Mouse (Mus musculus): Measurements from ENCODE around the gene Yy1. TPM values are rescaled to one million over a fixed set of nuclear protein-coding genes. Genes with fewer than 3 reads are reported as not detected.
A peak's percentile ranks its signal among the peaks of the same experiment; 100 is the strongest.

Gene Yy1
- total RNA-seq, 2 experiments from 2014 or later, result 28.3 to 38.9 TPM

GRCm38 (mm10) chr12:108766316-108766715, 26.5 kb upstream of the Yy1 start:
- no peak for DNase-seq (ENCODE audit: low spot score)
- intact Hi-C loops (cut with DNase I), result loop anchor here (1.0 kb wide), 1 partner anchor 25 kb away; no protein-coding TSS in a partner anchor

DNA sequence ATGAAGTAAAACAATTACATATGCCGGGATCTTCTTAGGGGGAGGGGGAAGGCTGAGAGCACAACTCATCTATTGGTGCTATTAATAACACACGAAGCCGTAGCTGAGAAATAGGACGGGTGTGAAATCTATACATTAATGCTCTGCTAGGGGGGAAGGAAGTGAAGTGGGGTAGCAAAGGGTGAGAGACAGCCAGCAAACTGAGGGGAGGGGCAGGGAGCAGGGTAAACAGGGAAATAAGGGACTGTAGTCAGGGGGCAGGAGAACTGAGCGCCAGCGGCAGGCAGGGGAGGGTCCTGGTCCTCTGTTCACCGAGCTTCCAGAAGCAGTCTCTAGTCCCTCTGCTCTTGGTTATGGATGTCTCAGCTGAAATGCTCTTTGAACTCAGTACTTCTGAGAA, 25.9 kb upstream of the Yy1 start:
- no peak for DNase-seq (ENCODE audit: low spot score)
- intact Hi-C loops (cut with DNase I), result loop anchor here (1.0 kb wide), 1 partner anchor 24 kb away; no protein-coding TSS in a partner anchor

- DNase-seq (ENCODE audit: low spot score), result no peak
- intact Hi-C loops (cut with DNase I), result no loop called here
Observed at GRCm38 (mm10) chr12:108768196-108768854, 24.4 kb upstream of the Yy1 start.

GRCm38 (mm10) chr12:108780108-108780877, 12.5 kb upstream of the Yy1 start:
- intact Hi-C loops (cut with DNase I), result no loop called here
- no peak for DNase-seq (ENCODE audit: low spot score)

- intact Hi-C loops (cut with DNase I), result no loop called here
Observed at GRCm38 (mm10) chr12:108785161-108785560, 7.6 kb upstream of the Yy1 start.

GRCm38 (mm10) chr12:108787329-108787728, 5.4 kb upstream of the Yy1 start:
- intact Hi-C loops (cut with DNase I), result no loop called here
- DNase-seq (ENCODE audit: low spot score), result no peak

More at GRCm38 (mm10) chr12:108785161-108785560, 7.6 kb upstream of the Yy1 start:
- DNase-seq (ENCODE audit: low spot score), result no peak

DNA sequence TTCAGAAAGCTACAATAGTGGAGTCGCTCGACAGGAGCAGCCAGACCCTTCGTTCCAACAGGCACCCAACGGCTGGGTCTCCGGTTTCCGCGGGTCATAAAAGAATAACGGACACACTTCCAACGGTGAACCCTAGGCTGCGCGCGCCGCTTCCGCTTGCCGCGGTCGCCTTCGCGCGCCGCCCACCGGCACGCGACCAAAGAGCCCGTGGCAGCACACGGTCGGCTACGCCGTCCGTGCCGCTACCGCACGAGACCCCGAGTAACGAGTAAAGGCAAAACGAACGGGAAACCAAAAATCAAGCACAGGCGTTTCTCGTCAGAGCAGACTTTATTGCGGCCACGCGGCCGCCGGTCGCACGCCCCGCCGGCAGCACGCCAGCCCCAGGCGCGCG, 624 bp upstream of the Yy1 start:
- intact Hi-C loops (cut with DNase I), result no loop called here
- DNase-seq (ENCODE audit: low spot score), result peak; percentile 64

GRCm38 (mm10) chr12:108793453-108793941, 724 bp downstream of the Yy1 start:
- no peak for DNase-seq (ENCODE audit: low spot score)
- intact Hi-C loops (cut with DNase I), result no loop called here

DNA sequence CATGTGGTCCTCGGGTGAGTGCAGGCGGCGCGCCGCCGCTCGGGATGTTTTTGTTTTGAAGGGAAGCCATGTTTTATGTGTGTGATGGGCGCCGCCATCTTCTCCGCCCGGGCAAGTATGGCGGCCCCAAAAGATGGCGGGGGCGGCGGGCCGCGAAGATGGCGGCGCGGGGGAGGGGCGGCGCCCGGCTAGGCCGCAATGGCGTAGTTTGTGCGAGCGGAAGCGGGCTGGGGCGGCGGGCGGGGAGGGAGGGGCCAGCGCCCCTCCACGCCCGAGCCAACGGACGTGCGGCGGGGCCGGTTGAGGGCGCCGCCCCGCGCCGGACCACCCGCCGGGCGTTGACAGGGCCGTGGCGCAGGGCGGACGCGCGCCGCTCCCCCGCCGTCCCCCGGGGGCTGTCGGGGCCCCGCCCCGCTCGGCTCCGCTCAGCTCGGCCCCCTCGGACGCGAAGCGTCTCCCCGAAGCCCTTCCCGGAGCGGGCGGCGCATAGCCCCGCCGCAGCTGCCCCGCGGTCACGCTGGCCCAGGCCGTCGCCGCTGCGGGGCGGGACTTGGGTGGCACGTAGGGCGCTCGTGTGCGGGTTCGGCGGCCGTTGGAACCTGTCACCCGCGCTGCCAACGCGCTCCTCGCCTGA, 1.4 kb downstream of the Yy1 start:
- intact Hi-C loops (cut with DNase I), result no loop called here

DNA sequence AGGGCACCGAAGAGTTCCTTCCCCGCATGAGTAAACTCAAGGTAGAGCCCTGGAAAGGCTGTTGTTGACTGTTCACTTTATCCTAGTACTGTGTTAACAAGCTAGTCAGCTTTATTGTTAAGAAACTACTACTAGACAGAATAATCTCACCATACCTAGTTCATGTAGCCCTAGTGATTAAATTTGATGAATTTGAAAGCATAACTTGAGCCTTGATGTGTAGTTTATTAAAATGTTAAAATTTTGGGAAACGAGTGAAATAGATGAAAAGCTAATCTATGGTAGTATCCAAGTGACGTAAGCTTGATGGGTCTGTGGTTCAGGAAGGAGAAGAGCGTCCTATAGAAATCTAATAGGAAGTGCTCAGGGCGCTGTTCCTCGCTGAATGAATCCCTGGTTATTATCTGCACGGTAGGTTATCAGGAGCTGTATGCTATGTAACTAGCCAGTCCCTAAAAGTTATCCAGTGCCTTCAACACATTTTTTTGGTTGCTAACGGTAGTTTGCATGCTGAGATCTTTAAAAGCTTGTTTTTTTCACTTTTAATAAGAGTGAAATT, 2.3 kb downstream of the Yy1 start:
- intact Hi-C loops (cut with DNase I), result no loop called here
- DNase-seq (ENCODE audit: low spot score), result no peak

More for the DNA sequence above, 1.4 kb downstream of the Yy1 start:
- peak; percentile 67 for DNase-seq (ENCODE audit: low spot score)

GRCm38 (mm10) chr12:108801613-108802012, 8.8 kb downstream of the Yy1 start:
- DNase-seq (ENCODE audit: low spot score), result no peak
- intact Hi-C loops (cut with DNase I), result loop anchor here (10.0 kb wide), 1 partner anchor 627 kb away; the partner anchor contains the start of genes Ccnk and Setd3

DNA sequence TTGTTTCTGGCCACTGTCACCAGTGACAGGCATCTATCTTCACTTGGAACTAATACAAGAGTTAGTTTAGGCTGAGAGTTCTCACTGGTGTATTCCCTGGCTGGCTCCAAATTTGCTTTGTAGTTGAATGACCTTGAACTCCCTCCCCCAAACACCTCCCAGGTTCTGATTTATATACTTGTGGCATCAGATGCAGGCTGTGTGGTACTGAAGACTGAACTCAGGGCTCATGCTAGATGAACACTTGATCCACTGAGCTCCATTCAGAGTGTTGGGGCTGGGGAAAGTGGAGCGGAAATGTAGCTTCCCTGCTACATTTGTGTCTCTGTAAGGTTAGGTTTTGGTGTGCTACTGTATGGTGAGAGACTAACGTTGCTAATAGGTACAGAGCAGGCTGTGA, 11.6 kb downstream of the Yy1 start:
- intact Hi-C loops (cut with DNase I), result loop anchor here (10.0 kb wide), 1 partner anchor 630 kb away; the partner anchor contains the start of genes Ccnk and Setd3
- DNase-seq (ENCODE audit: low spot score), result no peak

DNA sequence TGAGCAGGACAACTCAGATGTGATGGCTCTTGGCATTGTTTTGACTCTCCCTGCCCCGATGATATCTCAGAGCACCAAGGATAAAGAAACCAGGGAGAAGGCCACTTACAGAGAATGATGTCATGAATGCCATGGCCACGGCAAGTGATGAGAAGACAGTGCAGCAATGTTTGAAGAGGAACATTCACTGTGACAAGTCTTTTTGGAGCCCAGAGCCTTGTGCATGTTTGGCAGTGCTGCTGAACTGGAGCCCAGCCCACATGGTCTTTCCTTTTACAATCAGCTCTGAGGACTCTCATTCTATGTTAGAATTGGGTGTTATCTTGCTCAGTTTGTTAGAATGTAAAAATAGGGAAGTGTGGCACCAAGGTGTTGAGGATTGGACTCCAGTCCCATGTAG, 15.7 kb downstream of the Yy1 start:
- DNase-seq (ENCODE audit: low spot score), result no peak
- intact Hi-C loops (cut with DNase I), result loop anchor here (10.0 kb wide), 1 partner anchor 634 kb away; the partner anchor contains the start of genes Ccnk and Setd3

- no peak for DNase-seq (ENCODE audit: low spot score)
- intact Hi-C loops (cut with DNase I), result loop anchor here (5.0 to 10.0 kb wide), 3 partner anchors 83 to 635 kb away; partner anchors contain the start of genes Ccnk, Setd3, Wars and Wdr25
Observed at GRCm38 (mm10) chr12:108809771-108810170, 17.0 kb downstream of the Yy1 start.

GRCm38 (mm10) chr12:108810309-108810708, 17.5 kb downstream of the Yy1 start:
- intact Hi-C loops (cut with DNase I), result loop anchor here (5.0 kb wide), 2 partner anchors 82 to 577 kb away; partner anchors contain the start of genes Wars and Wdr25
- no peak for DNase-seq (ENCODE audit: low spot score)

DNA sequence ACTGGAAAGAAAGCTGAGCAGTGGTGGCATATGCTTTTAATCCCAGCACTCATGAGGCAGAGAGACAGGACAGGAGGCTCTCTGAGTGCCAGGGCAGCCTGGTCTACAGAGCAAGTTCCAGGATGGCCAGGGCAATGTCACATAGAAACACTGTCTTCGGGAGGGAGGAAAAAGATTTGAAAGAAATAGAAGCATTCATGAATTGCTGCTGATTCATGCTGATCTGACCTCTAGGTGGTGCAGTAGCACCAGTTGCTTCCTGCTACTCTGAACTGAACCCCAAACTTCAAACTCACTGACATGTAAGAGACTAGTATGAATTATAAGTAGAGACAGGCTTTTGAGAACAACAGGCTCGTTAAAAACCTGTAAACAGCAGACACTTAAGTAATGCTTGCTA, 18.4 kb downstream of the Yy1 start:
- intact Hi-C loops (cut with DNase I), result loop anchor here (5.0 kb wide), 2 partner anchors 81 to 576 kb away; partner anchors contain the start of genes Wars and Wdr25

GRCm38 (mm10) chr12:108812463-108812862, 19.7 kb downstream of the Yy1 start:
- no peak for DNase-seq (ENCODE audit: low spot score)
- intact Hi-C loops (cut with DNase I), result loop anchor here (5.0 kb wide), 2 partner anchors 80 to 575 kb away; partner anchors contain the start of genes Wars and Wdr25

More for the DNA sequence above, 18.4 kb downstream of the Yy1 start:
- no peak for DNase-seq (ENCODE audit: low spot score)

DNA sequence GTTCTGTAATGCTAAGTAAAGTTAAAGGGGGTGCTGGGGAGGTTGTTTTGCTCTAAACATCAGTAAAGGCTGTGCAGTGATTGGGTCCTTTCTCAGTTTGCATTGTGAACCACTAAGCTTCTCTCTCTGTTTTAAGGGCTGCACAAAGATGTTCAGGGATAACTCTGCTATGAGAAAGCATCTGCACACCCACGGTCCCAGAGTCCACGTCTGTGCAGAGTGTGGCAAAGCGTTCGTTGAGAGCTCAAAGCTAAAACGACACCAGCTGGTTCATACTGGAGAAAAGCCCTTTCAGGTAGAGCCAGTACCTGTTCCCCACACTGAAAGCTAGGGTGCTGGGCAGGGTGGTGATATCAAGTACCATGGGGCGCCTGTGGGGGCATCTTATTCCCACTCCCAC, 21.7 kb downstream of the Yy1 start:
- intact Hi-C loops (cut with DNase I), result loop anchor here (5.0 kb wide), 2 partner anchors 78 to 573 kb away; partner anchors contain the start of genes Wars and Wdr25
- no peak for DNase-seq (ENCODE audit: low spot score)

- no peak for DNase-seq (ENCODE audit: low spot score)
- intact Hi-C loops (cut with DNase I), result no loop called here
Observed at GRCm38 (mm10) chr12:108816569-108816968, 23.8 kb downstream of the Yy1 start.

- DNase-seq (ENCODE audit: low spot score), result no peak
Observed at GRCm38 (mm10) chr12:108820461-108820860, 27.7 kb downstream of the Yy1 start.

More at GRCm38 (mm10) chr12:108820461-108820860, 27.7 kb downstream of the Yy1 start:
- intact Hi-C loops (cut with DNase I), result no loop called here
